Mouse (Mus musculus): ENCODE results near the gene Olfr224.
"Not testable (repeated sequence)": the region's sequence is repeated elsewhere in the genome, so short reads cannot be mapped to it uniquely, and the experiment has no call there.

Olfr224 gene

DNA sequence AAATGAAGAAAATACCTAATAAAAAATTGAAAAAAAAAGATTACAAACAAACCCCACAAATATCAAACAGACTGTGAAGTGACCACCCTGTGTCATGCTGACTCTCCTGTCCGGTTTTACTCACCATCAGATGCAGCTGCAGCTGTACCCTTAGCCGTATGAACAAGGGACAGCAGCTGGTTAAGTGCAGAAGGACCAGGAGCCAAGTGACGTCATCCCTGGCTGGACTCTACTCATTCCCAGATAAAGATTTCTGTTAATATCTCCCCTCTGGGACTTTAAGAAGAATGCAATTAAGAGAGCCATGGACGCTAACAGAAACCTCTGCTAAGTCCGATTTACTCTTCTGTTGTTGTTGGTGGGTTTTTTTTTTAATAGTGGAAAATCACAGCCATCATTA lies at the start of gene Olfr224:
TSS of gene Olfr224 (minus strand) at position 149 of the 400 bp plus-strand sequence.
- DNase-seq: no peak

- no peak for DNase-seq
Measured at GRCm38 (mm10) chr11:58618793-58619192, 48.4 kb upstream of the Olfr224 start.

- no peak for DNase-seq
Measured at GRCm38 (mm10) chr11:58618369-58618768, 48.0 kb upstream of the Olfr224 start.

DNA sequence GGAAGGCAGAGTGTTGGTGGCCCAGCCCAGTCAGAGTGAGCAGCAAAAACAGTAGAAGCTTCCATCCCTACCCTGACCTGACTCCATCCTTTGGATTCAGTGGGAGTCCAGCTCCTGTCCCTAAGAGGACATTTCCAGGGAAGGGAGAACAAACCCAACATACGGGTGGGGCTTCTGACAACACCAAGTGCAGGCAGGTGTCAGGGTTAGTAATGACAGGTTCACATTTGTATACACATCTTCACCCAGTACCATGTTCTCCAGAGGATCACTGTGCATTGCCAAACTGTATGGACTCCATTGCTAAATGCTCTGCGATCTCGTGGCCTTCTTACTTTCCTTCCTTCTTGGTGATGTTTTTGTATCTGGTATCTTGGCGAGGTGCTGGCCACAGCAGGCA lies 45.6 kb upstream of the Olfr224 start, which contains the start of gene 2210407C18Rik:
TSS of gene 2210407C18Rik (minus strand) at position 101 of the 400 bp plus-strand sequence.
- no peak for DNase-seq

DNA sequence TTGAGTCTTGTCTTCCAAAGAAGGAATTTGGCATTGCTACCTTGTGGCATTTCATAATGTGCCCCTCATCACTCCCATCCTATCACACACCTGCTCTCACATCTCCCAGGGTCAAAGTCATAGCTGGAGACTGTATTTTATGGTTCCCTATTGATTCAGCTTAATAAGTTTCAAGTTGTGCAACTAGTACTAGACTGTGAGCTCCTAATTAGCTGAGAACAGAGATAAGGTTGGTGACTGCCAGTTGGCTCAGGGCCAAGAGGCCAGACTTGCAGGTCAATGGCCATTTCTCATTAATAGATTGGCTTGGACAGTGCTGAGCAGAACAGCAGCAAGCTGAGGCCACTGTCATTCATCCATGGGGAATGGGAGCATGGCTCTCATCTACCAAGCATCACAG lies 44.2 kb upstream of the Olfr224 start:
- no peak for DNase-seq

- DNase-seq: no peak
Measured at GRCm38 (mm10) chr11:58613359-58613758, 43.0 kb upstream of the Olfr224 start.

- DNase-seq: no peak
Measured at GRCm38 (mm10) chr11:58607030-58607429, 36.7 kb upstream of the Olfr224 start.

DNA sequence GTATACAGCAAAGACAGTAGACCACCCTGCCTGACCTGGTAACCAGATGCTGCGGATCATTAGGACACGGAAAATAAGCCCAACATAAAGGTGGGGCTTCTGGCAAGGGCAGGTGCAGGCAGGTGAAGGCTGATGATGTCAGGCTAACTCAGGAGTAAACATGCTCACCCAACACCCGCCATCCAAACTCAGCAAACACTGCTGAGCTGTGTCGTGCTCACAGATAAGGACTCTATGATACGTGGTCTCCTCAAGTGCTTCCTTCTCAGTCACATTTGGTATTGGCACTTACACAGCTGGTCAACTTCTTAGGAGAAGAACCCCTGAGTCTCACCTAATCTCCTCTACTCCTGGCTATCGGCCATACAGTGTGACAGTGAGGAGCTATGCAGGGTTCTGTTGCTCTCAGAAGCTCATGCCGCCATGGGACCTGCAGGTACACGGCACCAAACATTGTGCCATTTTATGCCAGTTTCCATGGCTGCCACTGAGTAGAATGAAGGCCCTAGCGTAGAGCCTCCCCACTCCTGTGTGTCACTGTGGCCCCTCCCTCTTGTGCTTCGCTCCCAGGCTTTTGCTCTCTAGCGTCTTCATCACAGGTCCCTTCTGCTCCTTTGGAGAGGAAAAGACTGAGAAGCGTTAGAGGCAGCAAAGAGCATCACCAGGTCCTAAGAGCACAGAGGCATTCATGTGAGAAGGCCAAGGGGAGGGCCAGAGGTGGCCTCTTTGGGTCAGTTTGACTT lies 36.0 kb upstream of the Olfr224 start:
- no peak for DNase-seq

DNA sequence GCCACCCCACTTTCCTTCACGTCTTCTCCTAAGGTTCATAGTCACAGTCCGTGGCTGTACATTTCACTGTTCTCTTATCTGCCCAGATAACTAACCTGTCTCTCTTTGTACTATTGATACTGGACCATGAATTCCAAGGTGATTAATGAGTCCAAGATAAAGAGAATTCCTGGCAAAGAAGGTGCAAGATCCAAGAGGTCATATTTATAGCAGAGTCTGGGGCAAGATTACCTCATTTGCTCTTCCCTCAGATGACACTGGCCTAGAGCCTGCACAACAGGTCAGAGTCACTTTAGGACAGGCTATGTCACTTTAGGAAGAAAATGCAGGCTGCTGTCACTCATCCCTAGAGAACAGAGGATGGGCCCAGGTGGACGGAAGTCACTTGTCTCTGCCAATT lies 34.9 kb upstream of the Olfr224 start:
- DNase-seq: no peak

DNA sequence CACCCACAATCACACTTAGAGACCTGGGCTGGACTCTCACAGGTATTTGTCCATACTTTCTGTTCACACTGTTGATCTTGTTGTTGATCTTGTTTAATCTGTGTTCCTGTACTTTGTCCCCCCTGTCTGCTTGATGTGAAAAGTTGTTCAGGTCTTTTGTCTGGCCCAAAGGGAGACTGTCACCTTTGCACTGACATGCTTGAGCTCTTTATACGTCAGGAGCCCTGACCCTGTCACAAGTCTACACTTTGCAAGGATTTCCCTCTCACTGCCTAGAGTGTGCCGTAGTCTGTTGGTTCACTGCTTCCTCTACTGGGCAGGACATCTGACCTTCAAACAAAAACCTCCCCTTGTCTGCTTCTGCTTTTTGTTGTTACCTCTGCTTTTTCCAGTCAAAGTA lies 34.3 kb upstream of the Olfr224 start:
- no peak for DNase-seq

DNA sequence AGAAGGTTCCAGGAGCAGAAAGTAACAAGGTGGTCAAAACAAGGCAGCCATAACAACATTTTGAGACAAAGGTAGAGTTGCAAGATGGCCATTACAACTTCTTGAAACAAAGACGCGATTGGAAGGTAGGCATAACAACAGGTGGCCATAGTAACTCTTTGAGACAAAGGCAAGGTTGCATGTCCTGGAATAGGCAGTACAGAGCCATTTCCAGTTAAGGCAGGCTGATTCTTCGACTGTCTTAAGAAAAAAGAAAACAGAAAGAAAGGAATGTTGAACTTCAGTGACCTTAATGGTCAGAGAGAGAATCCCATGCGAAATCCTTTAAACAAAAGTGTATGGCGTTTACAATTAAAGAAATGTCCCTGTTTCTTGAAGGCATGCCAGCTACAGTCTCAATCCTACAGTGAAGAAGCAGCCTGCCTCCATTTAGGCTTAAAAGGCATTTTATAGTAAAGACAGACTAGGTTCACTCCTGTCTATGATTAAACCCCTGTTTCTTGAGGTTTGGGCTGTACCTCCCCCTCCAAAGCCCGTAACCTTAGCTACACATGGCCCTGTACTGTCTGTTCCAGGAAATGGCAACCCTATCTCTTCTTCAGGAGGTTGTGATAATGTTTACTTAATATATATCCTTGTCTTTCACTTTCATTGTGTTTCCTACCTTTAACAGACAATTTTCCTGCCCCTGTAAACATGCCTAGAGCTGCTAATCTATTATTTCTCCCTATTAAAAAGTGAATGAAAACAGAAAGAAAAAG lies 32.6 kb upstream of the Olfr224 start:
- DNase-seq: no peak

- no peak for DNase-seq
Measured at GRCm38 (mm10) chr11:58602062-58602461, 31.7 kb upstream of the Olfr224 start.

GRCm38 (mm10) chr11:58597837-58598236 lies 27.5 kb upstream of the Olfr224 start:
- no peak for DNase-seq

GRCm38 (mm10) chr11:58594814-58595213 lies 24.5 kb upstream of the Olfr224 start, which contains the start of gene Olfr324:
Gene Olfr324, plus strand, starts transcription at chr11:58595114.
- no peak for DNase-seq

DNA sequence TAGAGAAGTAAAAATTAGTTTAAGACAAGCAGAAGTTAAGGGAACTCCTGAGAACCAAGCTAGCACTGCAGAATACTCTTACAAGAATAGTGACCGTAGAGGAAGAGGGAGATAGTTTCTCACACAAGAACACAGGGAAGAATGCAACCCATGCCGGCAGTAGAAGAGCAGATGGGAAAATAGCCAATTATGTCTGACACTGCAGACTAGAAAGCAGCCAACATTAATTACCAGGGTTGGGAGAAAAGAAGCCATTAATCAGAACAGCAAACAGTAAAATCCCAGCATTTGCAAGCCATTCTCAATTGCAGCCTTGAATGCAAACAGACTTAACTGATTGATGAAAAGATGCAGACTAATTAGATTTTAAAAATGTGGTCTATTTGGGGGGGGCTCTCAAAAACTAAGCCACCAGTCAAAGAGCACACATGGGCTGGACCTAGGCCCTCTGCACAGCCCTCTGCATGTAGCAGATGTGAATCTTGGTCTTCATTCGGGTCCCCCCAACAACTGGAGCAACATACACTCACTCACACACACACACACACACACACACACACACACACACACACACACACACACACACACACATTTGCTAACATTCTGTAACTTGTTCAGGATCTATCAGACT lies 18.4 kb upstream of the Olfr224 start:
- no peak for DNase-seq

DNA sequence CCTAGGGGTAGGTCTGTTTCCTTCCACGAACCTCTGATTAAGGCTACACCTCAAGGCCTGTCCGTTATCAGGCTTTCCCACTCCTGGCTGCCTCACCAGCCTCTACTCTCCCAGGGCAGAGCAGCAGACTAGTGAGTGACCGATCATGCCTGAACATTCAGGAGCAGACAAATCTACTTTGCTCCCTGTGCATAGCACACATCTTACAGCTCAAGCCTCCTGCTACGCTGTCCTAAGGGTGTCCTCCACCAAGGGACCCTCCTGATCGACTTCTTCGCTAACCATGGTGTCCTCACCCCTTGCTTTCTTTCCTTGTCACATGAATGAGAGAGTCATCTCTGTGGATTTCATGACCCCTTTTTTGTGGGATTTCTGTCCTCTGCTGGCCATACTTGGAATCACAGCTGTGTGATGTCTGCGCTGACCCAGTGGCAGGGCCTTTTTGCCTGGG lies 17.6 kb upstream of the Olfr224 start:
- peak; percentile 47 for DNase-seq

- DNase-seq: peak; percentile 67
Measured at GRCm38 (mm10) chr11:58578636-58579035, 8.3 kb upstream of the Olfr224 start.

- DNase-seq: no peak
Measured at GRCm38 (mm10) chr11:58577430-58577829, 7.1 kb upstream of the Olfr224 start, which contains the start of gene Olfr325. Gene Olfr325, plus strand, starts transcription at chr11:58577730.

GRCm38 (mm10) chr11:58555536-58555935 lies 14.8 kb downstream of the Olfr224 start, which contains the start of gene Olfr328:
Gene Olfr328, minus strand, starts transcription at chr11:58555636.
- DNase-seq: no peak

- no peak for DNase-seq
Measured at GRCm38 (mm10) chr11:58546322-58546721, 24.0 kb downstream of the Olfr224 start, which contains the start of gene Olfr329-ps. Gene Olfr329-ps, minus strand, starts transcription at chr11:58546422.

GRCm38 (mm10) chr11:58534736-58535135 lies 35.6 kb downstream of the Olfr224 start, which contains the start of gene Olfr330:
Gene Olfr330, minus strand, starts transcription at chr11:58534836.
- DNase-seq: not testable (repeated sequence)

- DNase-seq: peak; percentile 8
Measured at GRCm38 (mm10) chr11:58519756-58520155, 50.6 kb downstream of the Olfr224 start.

- DNase-seq: peak; percentile 70
Measured at GRCm38 (mm10) chr11:58518916-58519315, 51.4 kb downstream of the Olfr224 start.
